Mouse (Mus musculus) ES-E14 (cell line): ENCODE results near the gene Dock7.

Source experiments
- CHD2 ChIP-seq: IDR thresholded peaks from 2 replicates; pipeline ENCODE4 v1.6.1; 2014; ENCODE audit warnings: mild to moderate bottlenecking, low read depth, low read length, inconsistent platforms
- HCFC1 ChIP-seq: IDR thresholded peaks from 2 replicates; pipeline ENCODE4 v1.6.1; 2012; ENCODE audit warnings: low read length, inconsistent platforms, borderline replicate concordance; ENCODE audit not compliant: insufficient read depth
- MAFK ChIP-seq: IDR thresholded peaks from 2 replicates; pipeline ENCODE4 v1.6.1; 2014; ENCODE audit warnings: mild to moderate bottlenecking, low read depth, low read length, inconsistent platforms; ENCODE audit not compliant: insufficient read depth
- ZC3H11A ChIP-seq: IDR thresholded peaks from 2 replicates; pipeline ENCODE4 v1.6.1; 2012; ENCODE audit warnings: low read depth, mild to moderate bottlenecking, inconsistent platforms, low read length, borderline replicate concordance
- ZNF384 ChIP-seq: IDR thresholded peaks from 2 replicates; pipeline ENCODE4 v1.6.1; 2012; ENCODE audit warnings: low read depth, low read length, inconsistent platforms

GRCm38 (mm10) chr4:99156641-99157307 lies 36.1 kb upstream of the Dock7 start:
- TF ChIP-seq ZNF384 (no peak), HCFC1 (no peak), ZC3H11A (no peak), MAFK (no peak), CHD2 (no peak)
